ENCODE assay signal across 9 mouse cellular contexts in the genomic region with DNA sequence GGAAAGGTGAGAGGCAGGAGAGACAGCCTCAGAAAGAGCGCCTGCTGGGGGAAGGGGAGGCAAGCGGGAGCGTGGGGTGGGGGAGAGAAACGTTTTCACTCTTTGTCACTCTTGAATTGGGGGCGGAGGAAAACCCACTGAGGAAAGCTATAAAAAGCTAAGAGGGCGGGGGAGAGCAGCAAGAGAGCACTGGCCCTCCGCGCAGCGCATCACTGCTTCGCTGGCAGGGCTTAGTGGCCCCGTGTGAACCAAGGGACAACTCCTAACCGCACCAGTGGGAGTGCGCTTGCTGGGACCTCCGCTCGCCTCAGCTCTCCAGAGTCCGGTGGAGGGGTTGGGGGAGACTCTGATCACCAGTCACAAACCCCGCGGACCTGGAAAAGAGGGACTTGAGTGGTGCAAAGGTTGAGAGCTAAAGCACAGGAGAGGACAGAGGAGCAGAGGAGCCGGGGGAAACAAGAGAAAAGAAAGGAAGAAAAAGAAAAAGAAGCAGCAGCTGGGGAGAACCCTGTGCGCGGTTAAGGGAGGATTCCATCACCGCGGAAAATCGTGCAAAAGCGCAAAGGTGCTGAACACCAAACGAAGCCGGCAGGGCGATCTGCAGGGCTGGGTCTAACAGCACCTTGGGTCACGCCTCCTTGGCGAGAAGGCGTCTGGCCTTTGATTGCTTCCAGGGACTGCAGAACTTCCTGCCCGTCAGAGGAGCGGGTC. TPM values are rescaled to one million over a fixed set of nuclear protein-coding genes. Genes with fewer than 3 reads are reported as not detected.
A peak's percentile ranks its signal among the peaks of the same experiment; 100 is the strongest.
DNase-seq lines count a peak whose midpoint lies in the region; ATAC-seq and TF ChIP-seq lines count a peak whose summit lies in the region.
"Had no signal": no experiment of that assay in that cellular context is flagged by ENCODE, and none has a peak within 500 bp of the region (broad histone marks: within the 10 kb centered on the region; RNA-seq: fewer than 3 reads in every experiment).

Dkk2 (plus strand) TSS at position 181 of the 711 bp plus-strand sequence.

- no peak for TF ChIP-seq CTCF in kidney, postnatal 0 days (IDR thresholded peaks at IDR 0.05; ENCODE audit: low read depth)

- no peaks in the 10 kb centered on the region for H3K36me3 ChIP-seq in kidney, postnatal 0 days (ENCODE audit: insufficient read depth, low read length)
- no peaks in the 10 kb centered on the region for H3K36me3 ChIP-seq in midbrain, embryonic 12.5 days

- ATAC-seq in kidney, postnatal 0 days (replicated peaks; ENCODE audit: low FRiP score, low read depth), result peak; percentile 64
- ATAC-seq in midbrain, embryonic 12.5 days (ENCODE audit: low FRiP score, low read depth), result peak; percentile 71

- no peak within 1 kb of the TSS for H3K27ac ChIP-seq in kidney, postnatal 0 days
- H3K27ac ChIP-seq in midbrain, embryonic 12.5 days (replicated peaks), result no peak within 1 kb of the TSS

- 0 out of 2 replicates have a peak, but pooled peaks cover 2% of the 10 kb centered on the region for H3K4me1 ChIP-seq in kidney, postnatal 0 days (replicated peaks; ENCODE audit: insufficient read depth, low read length)
- H3K4me1 ChIP-seq in midbrain, embryonic 12.5 days, result peaks cover 30% of the 10 kb centered on the region

- H3K9ac ChIP-seq in kidney, postnatal 0 days (ENCODE audit: low read depth, low read length), result peak within 1 kb of the TSS; percentile 24
- peak within 1 kb of the TSS; percentile 56 for H3K9ac ChIP-seq in midbrain, embryonic 12.5 days (replicated peaks)

- DNase-seq in cerebellum, postnatal 25 days, result peak; percentile 23 to 34
- no peak for DNase-seq in cerebellum, postnatal 4 days (ENCODE audit: low spot score in 2 of 2)
- peak; percentile 10 to 15 for DNase-seq in adrenal gland, postnatal 36 days
- DNase-seq in gastrocnemius, postnatal 25 days, result peak; percentile 13
- peak; percentile 63 for DNase-seq in kidney, postnatal 0 days (ENCODE audit: low spot score)
- DNase-seq in natural killer cell, adult 2 months (ENCODE audit: low spot score in 2 of 2), result no peak
- no peak for DNase-seq in testis, postnatal 10 days (ENCODE audit: low spot score)

- WGBS in kidney, postnatal 0 days, result under 1% methylated on average over 33 of the region's 33 CpGs
- WGBS in midbrain, embryonic 12.5 days, result under 1% methylated on average over 33 of the region's 33 CpGs

- peak within 1 kb of the TSS; percentile 48 for H3K4me3 ChIP-seq in kidney, postnatal 0 days (replicated peaks; ENCODE audit: low read depth, low read length)
- H3K4me3 ChIP-seq in midbrain, embryonic 12.5 days, result peak within 1 kb of the TSS; percentile 52

- H3K27me3 ChIP-seq in kidney, postnatal 0 days (ENCODE audit: insufficient read depth, low read length), result no peaks in the 10 kb centered on the region
- H3K27me3 ChIP-seq in midbrain, embryonic 12.5 days, result peaks cover 39% of the 10 kb centered on the region
- H3K27me3 ChIP-seq: CH12.LX had no signal

- H3K9me3 ChIP-seq in kidney, postnatal 0 days (replicated peaks; ENCODE audit: low read length), result no peaks in the 10 kb centered on the region
- no peaks in the 10 kb centered on the region for H3K9me3 ChIP-seq in midbrain, embryonic 12.5 days

- peak within 1 kb of the TSS; percentile 79 for H3K4me2 ChIP-seq in kidney, postnatal 0 days (ENCODE audit: low read length)
- peak within 1 kb of the TSS; percentile 93 for H3K4me2 ChIP-seq in midbrain, embryonic 12.5 days (replicated peaks)

RNA-seq across cellular contexts. Expression of gene Dkk2, which starts in this region (rescaled TPM):
- total RNA-seq in adrenal gland, postnatal 36 days (2021), result 1 to 10 TPM; 3.4 to 4.0 TPM
- total RNA-seq in gastrocnemius, postnatal 25 days (2021), result 1 to 10 TPM; 2.0 to 4.9 TPM
- 7.7 and 8.3 TPM in 2 replicates for polyA plus RNA-seq in kidney, postnatal 0 days (2015; fragmentation: Nextera tagmentation; extraction: Ambion mirVana)
- 14.7 and 22.2 TPM in 2 replicates for polyA plus RNA-seq in midbrain, embryonic 12.5 days (2016; fragmentation: Nextera tagmentation; extraction: Ambion mirVana)
- total RNA-seq: CH12.LX had no signal

Comparison
In these comparisons a context has a peak if more than half of its experiments do, and no peak if none do; other contexts are left out.
1. DNase-seq: peak in cerebellum, postnatal 25 days (2 of 2), adrenal gland, postnatal 36 days (2 of 2), gastrocnemius, postnatal 25 days (single experiment) and kidney, postnatal 0 days (single experiment); none in cerebellum, postnatal 4 days (0 of 2), natural killer cell, adult 2 months (0 of 2) and testis, postnatal 10 days (single experiment).